Mouse (Mus musculus) heart, adult 2 months (tissue): ENCODE results near the gene Fam89b.

Source experiments
- CTCF ChIP-seq: fragments of 200-600 bp; IDR thresholded peaks from 2 replicates; pipeline ENCODE4 v1.8.1; 2022; ENCODE audit warnings: antibody characterized with exemption, mild to moderate bottlenecking, moderate library complexity
- POLR2A ChIP-seq: fragments of 200-500 bp; IDR thresholded peaks from 2 replicates; pipeline ENCODE4 v1.6.1; 2011; ENCODE audit warnings: mild to moderate bottlenecking, low read depth, low read length, control low read depth; ENCODE audit not compliant: insufficient read depth

DNA sequence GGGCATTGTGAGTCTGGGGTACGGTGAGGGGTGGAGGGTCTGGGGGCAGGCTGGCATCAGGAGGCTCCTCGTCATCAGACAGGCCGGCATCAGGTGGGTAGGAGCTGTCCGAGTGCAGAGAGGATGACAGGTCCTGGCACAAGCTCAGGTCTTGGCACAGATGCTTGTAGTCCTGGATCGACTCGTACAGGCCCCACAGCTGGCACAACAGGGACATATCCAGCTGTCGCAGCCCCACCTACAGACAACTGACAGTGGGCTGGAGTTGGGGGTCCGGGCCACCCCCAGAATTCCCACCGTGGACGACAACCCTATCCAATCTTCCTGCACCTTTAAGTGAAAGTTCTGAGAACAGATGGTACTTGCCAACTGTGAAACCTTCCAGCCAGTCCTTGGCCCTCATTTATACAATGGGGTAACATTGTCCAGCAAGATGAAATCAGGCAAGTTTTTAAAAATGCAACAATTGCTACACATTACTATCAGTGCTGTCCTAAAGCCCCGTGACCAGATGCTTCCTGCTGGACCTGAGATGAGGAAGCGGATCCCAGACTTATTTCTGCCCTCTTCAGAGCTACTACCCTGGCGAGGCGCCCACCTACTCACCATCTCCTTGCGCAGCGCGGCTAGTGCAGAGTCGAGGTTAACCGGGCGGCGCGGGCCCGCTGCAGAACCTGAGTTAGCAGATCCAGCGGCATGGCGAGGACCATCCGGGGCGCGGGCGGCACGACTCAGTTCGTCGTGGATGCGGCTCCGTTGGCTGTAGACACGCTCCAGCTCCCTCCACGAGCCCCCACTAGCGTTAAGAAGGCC lies 616 bp downstream of the Fam89b start:
- TF ChIP-seq POLR2A (no peak), CTCF (no peak)
